Mouse (Mus musculus) B cell, adult 2 months (primary cell): ENCODE data around the gene St6galnac3.

Experiments
- DNase-seq, 2 experiments: peaks; one replicate each; pipeline ENCODE4 v3.0.0; 2022

St6galnac3 gene

DNA sequence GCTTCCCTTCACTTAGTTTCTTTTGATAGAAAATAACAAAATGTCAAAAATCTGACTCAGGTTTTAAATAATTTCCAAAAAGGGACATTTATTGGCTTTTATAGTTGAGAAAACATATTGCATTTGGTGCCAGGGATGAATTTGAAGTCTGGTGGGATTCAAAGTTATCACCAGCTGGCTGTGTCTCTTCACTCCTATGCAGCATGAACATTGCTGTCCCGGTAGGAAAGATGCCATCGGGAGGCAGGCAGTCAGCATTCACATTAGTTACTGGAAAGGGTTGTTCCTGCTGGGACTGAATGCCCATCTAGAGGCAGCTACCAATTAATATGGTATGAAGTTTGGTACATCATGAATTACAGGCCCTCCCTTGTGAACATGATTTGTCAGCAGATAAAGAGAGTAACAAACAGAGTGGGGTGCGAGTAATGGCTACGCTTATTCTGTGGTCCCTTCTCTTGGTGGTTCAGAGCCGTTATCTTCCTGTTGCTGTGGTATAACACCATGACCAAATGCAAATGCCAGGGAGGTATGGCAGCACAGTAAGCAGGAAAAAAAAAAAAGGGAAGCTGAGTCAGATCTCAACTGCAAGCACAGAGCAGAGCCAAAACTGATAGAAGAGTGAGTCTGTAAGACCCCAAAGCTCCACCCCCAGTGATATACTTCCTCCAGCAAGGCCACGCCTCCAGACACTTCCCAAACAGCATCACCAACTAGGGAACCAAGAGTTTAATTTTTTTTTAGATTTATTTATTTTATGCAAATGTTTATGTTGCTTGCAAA lies 535.1 kb downstream of the St6galnac3 start:
- DNase-seq, result peak in 1 of 2 experiments; percentile 3

DNA sequence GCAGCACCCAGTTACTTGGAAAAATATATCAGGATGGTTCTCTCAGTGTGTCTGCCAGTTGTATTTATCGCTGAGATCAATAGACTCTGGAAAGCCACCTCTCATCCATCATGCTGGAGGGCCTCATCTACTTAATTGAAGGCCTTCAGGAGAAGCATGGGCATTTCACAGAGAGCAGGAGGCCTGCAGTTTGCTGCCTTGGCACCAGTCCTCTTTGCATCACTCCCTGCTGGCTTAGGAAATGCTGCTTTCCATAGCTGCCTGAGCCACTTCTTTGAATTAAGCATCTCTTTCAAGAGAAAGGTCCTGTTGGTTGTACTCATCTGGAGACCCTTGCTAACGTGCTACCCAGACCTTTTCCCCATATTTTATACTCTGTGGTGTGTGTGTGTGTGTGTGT lies 536.8 kb downstream of the St6galnac3 start:
- no peak for DNase-seq

DNA sequence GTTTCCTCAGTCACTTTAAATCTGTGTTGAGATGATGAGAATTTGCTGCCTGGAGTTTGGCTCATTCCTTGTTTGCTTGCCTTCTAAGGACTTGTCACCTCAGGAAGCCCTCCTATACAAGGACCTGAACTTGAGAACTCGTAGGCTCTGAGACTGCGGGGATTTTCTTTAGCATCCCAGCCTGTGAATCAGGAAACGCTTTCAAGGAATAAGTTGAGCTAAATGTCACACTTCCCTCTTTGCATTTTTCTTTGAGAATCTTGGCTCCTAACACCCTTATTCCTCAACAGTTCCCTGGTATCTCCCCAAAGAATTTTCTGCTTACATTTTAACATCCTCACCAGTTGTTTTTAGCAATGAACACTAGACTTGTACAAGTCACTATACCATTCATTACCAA lies 539.9 kb downstream of the St6galnac3 start:
- no peak for DNase-seq

DNA sequence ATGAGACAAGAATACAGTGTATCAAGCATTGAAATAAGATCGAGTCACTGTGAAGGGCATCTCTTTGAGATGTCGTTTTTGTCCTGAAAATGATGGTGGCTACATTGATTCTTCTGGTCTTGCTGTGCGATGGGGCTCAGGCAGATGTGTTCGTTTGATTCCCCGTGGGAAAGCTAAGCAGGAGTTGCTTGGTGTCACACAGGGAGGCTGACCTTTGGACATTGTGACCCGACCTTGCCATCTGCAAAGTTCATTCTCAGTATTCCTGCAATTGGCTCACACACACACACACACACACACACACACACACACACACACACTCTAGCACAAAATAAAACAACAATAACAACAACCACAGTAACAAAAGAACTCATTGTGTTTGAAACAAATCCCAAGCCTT lies 543.7 kb downstream of the St6galnac3 start:
- DNase-seq, result no peak

DNA sequence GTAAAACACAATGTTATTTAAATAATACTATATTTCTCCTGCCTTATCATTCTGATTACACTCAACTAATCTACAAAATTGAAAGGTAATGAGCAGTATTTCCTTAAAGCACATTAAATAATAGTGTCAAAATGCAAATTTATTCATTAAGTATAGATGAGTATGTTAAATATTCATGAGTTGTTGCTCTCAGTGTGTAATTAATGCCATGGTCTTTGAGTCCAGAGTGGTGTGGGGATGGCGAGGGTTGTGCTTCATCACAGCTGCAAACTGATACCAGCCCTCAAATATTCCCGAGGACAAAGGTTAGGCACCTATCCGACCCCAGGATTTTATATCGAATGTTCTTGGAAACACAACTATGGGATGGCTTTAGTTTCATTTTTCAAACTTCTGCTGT lies 548.2 kb downstream of the St6galnac3 start:
- no peak for DNase-seq

DNA sequence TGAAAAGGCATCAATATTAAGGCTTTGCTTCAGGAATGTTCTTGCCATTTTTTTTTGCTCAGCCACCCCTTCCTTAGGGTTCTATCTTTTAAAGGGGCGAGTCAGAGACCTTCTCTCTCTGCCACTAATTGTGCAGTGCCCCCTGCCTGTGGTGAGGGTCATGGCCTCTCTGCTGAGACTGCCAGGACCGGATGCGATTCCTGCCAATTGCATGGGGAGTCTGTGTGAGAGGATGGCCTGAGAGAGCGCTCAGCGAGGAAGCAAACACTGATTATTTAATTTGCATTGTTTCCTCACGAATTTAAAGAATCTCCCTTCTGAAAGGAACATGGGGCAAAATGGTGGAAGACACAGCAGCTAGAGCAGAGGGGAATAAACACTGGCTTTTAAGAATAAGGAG lies 548.6 kb downstream of the St6galnac3 start:
- DNase-seq, result no peak

DNA sequence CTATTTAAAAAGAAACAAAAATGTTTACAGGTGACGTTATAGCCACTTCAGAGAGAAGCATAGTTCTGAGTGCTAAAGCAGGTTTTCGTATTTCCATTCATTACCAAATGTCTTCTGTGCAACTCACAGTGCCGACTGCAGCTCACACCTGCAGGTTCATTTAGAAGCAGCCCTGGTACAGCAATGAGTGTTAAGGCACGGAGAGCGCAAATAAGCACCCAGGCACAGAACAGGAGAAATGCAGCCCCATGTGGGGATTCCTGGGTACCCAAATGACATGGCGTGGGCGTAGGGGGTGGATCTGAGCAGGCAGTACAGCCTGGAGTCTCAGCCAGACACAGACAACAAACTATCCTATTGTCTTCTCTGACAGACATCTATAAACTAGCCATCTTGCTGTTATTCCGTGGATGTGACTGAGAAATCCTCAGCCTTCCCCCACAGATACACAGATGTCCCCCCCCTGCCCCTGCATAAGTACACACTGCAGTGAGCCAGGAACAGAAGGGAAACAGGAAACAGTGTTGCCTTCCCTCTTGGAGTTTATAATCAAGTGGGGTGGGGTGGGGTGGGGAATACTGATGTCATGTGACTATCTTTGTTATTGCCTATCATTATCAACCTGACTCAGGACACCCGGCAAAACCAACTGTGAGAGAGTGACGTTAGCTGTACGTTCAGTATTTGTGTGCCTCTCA lies 550.5 kb downstream of the St6galnac3 start:
- DNase-seq, result no peak

DNA sequence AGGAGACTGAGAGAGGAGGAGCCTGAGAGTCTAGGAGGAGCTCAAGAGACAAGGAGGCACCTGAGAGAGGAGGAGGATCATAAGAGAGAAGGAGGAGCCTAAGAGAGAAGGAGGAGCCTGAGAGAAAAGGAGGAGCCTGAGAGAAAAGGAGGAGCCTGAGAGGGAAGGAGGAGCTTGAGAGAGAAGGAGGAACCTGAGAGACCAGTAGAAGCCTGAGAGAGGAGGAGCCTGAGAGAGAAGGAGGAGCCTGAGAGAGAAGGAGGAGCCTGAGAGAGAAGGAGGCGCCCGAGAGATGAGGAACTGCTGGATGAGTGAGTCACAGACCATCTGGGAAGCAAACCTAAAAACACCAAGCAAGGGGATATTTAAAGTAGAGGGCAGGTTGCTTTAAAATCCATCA lies 551.4 kb downstream of the St6galnac3 start:
- DNase-seq, result no peak

DNA sequence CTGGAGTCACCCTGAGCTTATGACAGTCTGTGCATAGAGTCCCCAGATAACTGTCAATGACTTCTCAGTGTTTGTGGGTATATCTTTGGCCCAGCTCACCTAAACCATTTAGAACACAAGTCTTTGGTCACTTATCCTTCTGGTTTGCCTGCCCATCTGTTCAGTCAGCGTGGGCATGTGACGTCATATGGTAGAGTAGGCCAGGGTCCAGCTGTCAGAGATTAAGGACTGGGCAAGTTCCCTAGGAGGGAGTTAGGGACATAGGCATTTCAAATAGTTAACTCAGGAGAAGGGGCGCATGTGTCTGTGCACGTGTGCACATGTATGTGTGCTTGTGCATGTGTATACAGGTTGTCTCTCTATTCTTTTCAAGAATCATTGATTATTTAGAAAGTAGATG lies 554.8 kb downstream of the St6galnac3 start:
- DNase-seq, result no peak

DNA sequence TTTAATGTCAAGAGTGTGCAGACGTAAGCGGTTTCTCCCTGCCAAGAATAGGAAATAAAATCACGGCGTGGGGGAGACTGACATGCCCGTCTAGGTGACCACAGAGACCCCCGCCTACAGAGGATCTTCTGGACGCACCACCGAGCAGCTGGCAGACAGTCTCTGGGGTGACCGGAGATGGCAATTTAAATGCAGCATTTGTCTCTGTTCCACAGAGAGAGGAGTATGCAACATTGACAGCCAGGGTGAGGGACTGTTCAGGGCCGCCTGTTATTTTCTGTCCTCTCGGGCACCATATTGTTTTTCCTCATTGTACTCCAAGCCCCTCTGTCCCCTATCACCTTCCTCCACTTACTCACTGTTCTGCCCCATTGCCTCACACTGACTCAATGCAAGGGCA lies 555.2 kb downstream of the St6galnac3 start:
- DNase-seq, result no peak

DNA sequence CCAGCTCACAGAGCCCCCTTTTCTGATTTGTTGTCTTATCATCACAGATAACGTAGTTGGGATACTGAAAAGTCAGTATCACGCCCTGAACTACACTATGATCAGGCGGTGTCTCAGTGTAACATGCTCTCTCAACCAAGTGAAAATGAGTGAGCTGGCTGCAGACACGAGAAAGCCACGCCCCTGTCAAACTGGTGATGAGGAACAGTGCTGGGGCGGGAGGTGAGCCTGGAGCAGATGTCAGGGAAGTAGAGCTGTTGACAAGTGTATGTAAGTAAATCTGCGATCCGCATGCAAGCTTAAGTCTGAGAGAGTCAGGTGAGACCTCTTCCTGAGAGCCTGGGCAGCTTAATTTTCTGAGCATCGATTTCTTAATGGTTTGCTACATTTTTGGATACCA lies 563.3 kb downstream of the St6galnac3 start:
- no peak for DNase-seq

DNA sequence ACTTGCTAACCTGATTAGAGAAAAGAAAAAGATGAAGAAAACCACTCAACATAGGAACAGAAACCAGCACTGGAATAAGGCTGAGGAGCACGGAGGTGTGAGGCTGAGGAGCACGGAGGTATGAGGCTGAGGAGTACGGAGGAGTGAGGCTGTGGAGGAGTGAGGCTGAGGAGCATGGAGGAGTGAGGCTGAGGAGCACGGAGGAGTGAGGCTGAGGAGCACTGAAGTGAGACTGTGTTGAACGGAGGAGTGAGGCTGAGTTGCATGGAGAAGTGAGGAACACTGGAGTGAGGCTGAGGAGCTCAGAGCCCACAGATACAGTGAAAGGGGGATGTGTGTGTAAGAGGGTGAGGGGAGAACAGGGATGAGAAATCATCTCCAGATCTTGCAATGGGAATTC lies 564.3 kb downstream of the St6galnac3 start:
- no peak for DNase-seq

DNA sequence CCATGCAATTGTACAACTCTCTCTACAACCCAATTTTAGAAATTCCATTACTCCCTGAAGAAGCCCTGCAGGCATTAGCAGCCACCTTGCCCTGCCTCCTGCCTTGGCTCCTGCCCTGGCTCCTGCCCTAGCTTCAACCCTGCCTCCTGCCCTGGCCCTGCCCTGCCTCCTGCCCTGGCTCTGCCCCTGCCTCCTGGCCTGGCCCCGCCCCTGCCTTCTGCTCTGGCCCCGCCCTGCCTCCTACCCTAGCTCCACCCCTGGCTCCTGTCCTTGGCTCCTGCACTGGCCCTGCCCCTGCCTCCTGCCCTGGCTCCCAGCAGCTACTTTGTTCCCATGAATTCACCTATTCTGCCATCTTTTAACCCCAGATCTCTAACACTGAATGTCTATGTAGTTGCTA lies 576.1 kb downstream of the St6galnac3 start:
- no peak for DNase-seq
